Mouse (Mus musculus) spleen, adult 2 months (tissue): ENCODE data around the gene Acat2. TPM values are rescaled to one million over a fixed set of nuclear protein-coding genes. Genes with fewer than 3 reads are reported as not detected.

Experiments used
- DNase-seq, 2 experiments: peaks; one replicate each; pipeline versions ENCODE4 v3.0.0 to v3.0.0-alpha.2; 2012 to 2021; ENCODE audit warnings: low spot score in 2 of 2, low read depth in 1 of 2
- H3K27ac ChIP-seq: fragments of 200-500 bp; 2 replicates; pipeline ENCODE4 v1.5.1; 2012; ENCODE audit warnings: low read length, inconsistent platforms; ENCODE audit not compliant: insufficient read depth
- H3K27me3 ChIP-seq: fragments of 200-500 bp; 2 replicates; pipeline ENCODE4 v1.6.1; 2012; ENCODE audit warnings: mild to moderate bottlenecking, moderate library complexity, low read length, inconsistent platforms; ENCODE audit not compliant: control insufficient read depth, insufficient read depth
- H3K36me3 ChIP-seq: fragments of 200-500 bp; 2 replicates; pipeline ENCODE4 v1.6.1; 2012; ENCODE audit warnings: mild to moderate bottlenecking, low read length, inconsistent platforms; ENCODE audit not compliant: control insufficient read depth, insufficient read depth
- H3K4me1 ChIP-seq: fragments of 200-500 bp; 2 replicates; pipeline ENCODE4 v1.6.1; 2011; ENCODE audit warnings: inconsistent platforms; ENCODE audit not compliant: control insufficient read depth, insufficient read depth, insufficient read length
- H3K4me3 ChIP-seq: fragments of 200-500 bp; 2 replicates; pipeline ENCODE4 v1.5.1; 2011; ENCODE audit warnings: mild to moderate bottlenecking, inconsistent platforms; ENCODE audit not compliant: insufficient read depth, insufficient read length; ENCODE audit errors: extremely low read depth
- CTCF ChIP-seq: fragments of 200-500 bp; IDR thresholded peaks from 2 replicates; pipeline ENCODE4 v1.5.1; 2011; ENCODE audit warnings: mild to moderate bottlenecking, inconsistent platforms; ENCODE audit not compliant: insufficient read depth, insufficient read length, insufficient replicate concordance; ENCODE audit errors: extremely low read depth
- POLR2A ChIP-seq: fragments of 200-500 bp; IDR thresholded peaks from 2 replicates; pipeline ENCODE4 v1.6.1; 2011; ENCODE audit warnings: low read depth, low read length, inconsistent platforms
- WGBS: fragments of 180-500 bp; shearing (Covaris S2); methylation state at CpG from one replicate; pipeline ENCODE4 v1.1.7; 2018; 5-methylcytosine and 5-hydroxymethylcytosine counted together
- polyA plus RNA-seq: library from polyadenylated mRNA; depleted of rRNA; stranded (reverse); fragments of >200 nt; gene quantifications from 2 replicates; pipeline ENCODE4 v1.2.3, GENCODE M21; 2012

The Acat2 gene
- polyA plus RNA-seq, 1 experiment = 3.5 TPM

DNA sequence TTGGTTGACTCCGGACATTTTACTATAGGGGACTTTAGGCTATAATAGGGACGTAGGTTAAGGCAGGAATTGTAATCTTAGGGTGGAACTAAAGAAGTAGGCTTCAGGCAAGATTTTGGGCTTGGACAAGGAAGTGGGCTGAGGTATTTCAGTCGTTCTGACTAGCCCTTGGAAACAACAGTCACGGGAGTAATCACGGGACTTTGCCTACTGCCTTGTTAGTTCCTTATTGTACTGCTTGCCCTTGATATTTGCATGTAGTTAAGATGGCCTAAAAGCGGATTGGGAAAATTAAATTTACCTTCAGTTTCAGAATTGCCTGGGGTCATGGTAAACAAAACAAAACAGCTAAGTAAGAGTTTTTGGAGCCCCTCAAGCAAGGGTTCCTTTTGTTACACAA is 38.5 kb upstream of the Acat2 start:
- TF ChIP-seq CTCF (no peak), POLR2A (no peak)
- no peak overlapping the region for H3K27ac ChIP-seq

DNA sequence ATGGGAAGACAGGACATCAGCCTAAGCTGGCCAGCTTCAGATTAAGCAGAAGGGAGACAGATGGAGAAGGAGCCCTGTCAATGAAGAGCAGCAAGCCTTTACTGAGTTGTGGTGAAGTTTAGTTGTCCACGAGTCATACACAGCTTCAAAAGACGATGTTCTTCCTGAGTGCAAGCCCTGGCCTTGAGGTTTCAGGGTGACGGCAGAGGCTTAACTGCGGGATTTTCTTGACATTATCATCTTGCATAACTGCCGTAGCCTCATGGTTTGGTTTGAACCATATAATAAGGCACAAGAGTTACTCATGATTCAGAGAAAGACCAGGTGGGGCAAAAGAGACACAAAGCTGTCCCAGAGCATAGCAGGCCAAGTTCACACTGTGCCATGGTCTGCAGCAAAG is 37.3 kb upstream of the Acat2 start:
- WGBS = 91% methylated on average over 5 of the region's 5 CpGs
- Histone ChIP-seq H3K4me1 (no peaks in the 10 kb centered on the region), H3K27ac (no peak overlapping the region), H3K4me3 (no peak overlapping the region), H3K36me3 (no peaks in the 10 kb centered on the region), H3K27me3 (no peaks in the 10 kb centered on the region)
- no peak for DNase-seq
- TF ChIP-seq POLR2A (no peak), CTCF (no peak)

More for the DNA sequence above, 38.5 kb upstream of the Acat2 start:
- Histone ChIP-seq H3K27me3 (no peaks in the 10 kb centered on the region), H3K4me3 (no peak overlapping the region), H3K4me1 (no peaks in the 10 kb centered on the region), H3K36me3 (no peaks in the 10 kb centered on the region)
- WGBS = 76% methylated on average over 6 of the region's 6 CpGs
- no peak for DNase-seq

DNA sequence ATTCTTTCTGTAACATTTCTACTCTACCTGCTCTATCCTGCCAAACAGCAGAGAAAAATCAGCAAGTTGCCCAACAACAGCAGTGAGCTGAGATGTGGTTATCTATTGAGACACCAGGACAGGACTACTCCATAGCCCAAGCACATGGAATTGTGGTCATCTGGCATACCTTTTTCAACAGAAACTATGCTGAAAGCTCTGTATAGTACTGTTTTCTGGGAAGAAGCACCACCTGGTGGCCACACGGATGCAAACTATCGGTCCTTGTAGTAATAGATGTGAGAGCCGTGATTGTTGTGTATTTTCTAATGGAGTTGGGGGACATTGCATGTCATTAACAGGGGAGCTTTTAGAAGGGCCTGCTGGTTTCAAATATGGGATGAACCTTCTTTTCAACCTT is 35.8 kb upstream of the Acat2 start:
- Histone ChIP-seq H3K4me3 (no peak overlapping the region), H3K4me1 (no peaks in the 10 kb centered on the region), H3K27me3 (no peaks in the 10 kb centered on the region), H3K27ac (no peak overlapping the region), H3K36me3 (no peaks in the 10 kb centered on the region)
- peak; percentile 15 to 67 for DNase-seq
- WGBS = 16% methylated on average over 3 of the region's 3 CpGs
- peak; percentile 41; the same call in 1 of the 2 replicates for TF ChIP-seq CTCF
- no peak for TF ChIP-seq POLR2A

DNA sequence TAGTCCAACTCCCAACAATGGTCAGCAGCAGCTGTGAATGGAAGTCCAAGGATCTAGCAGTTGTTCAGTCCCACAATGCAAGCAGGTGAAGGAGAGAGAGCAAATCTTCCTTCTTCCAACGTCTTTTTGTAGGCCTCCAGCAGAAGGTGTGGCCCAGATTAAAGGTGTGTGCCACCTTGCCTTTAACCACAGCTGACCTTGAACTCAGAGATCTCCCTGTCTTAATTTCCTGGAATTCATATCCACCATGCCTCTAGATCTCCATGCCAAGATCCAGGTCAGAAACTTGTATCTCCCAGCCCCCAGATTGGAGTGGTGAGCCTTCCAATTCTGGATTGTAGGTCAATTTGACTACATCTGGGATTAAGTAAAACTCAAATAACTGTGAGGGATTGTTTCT is 33.5 kb upstream of the Acat2 start, which contains the start of gene Wtap:
TSS of gene Wtap (minus strand) at position 101 of the 400 bp plus-strand sequence.
- no peak for DNase-seq
- Histone ChIP-seq H3K4me1 (peaks cover 2% of the 10 kb centered on the region; the same call in 1 of the 2 replicates), H3K4me3 (no peak within 1 kb of the TSS), H3K27ac (no peak within 1 kb of the TSS), H3K36me3 (no peaks in the 10 kb centered on the region; the same call in 1 of the 2 replicates), H3K27me3 (no peaks in the 10 kb centered on the region)
- TF ChIP-seq CTCF (no peak), POLR2A (no peak)
- WGBS = 84% methylated on average over 1 of the region's 1 CpGs

DNA sequence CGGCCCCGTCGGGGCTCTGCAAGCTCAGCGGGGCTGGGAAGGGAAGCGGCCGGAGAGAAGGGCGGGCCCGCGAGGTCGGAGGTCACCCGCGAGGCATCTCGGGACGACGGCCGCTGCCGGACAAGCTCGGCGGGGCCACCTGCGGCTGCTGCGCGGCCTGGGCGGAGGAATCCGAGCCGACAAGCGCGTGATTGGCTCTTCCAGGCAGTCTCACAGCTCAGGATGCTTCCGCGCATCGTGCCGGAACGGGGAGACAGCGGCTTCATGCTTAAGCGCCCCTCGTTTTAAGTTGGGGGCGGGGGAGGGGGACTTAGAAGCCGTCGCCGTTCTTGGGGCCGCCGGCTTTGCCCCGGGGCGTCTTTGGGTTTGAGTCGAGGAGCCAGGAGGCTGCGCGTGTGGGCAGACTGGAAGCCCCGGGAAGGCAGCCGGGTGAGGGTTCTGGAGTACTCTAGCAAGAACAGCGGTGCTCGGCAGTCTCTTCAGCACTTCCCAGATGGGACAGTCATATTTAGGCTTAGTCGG is 32.0 kb upstream of the Acat2 start:
- peak; percentile 75 to 91 for DNase-seq
- Histone ChIP-seq H3K27me3 (no peaks in the 10 kb centered on the region), H3K4me1 (peaks cover 2% of the 10 kb centered on the region; the same call in 1 of the 2 replicates), H3K36me3 (no peaks in the 10 kb centered on the region; the same call in 1 of the 2 replicates), H3K27ac (peak overlapping the region; percentile 100), H3K4me3 (peak overlapping the region; percentile 100)
- TF ChIP-seq CTCF (no peak), POLR2A (peak; percentile 69)
- under 1% methylated on average over 50 of the region's 51 CpGs for WGBS

DNA sequence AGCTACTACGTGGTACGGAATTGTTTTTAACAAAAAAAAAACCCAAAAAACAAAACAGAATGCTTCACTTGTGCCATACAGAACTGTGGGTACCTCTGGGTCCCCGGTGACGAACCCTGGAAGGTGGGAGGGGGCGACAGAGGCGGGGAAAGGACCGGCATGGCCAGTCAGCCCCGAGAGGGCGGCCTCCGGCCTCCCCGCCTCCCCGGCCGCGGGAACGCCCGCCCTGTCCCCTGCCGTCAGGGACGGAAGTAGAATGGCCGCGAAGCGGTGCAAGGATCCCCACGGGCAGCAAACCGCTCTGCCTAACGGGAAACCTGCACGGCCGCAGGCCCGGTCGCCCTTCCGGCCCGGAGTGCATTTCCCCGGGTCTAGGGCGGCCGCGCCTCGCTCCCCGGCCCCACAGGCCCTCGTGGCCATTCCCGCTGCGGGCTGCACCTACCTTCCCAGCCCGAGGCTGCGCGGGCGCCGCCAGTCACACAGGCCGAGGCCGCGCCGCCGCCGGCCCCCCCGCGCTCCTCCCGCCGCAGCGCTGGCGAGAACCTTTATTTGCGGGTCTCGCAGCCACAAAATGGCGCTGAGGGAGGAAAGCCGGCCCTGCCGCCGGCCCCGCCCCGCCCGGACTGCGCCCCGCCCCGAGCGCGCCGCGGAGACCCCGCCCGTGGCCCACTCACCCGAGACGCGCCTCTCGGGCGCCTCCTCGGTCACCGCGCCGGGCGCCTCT is 31.2 kb upstream of the Acat2 start:
- 2% methylated on average over 77 of the region's 84 CpGs for WGBS
- peak; percentile 59 to 84 for DNase-seq

More for the DNA sequence above, 31.2 kb upstream of the Acat2 start:
- peak overlapping the region; percentile 100 for H3K4me3 ChIP-seq
- H3K4me1 ChIP-seq = peaks cover 2% of the 10 kb centered on the region; the same call in 1 of the 2 replicates
- peak overlapping the region; percentile 100 for H3K27ac ChIP-seq
- no peak for TF ChIP-seq CTCF
- no peak for TF ChIP-seq POLR2A
- no peaks in the 10 kb centered on the region; the same call in 1 of the 2 replicates for H3K36me3 ChIP-seq
- H3K27me3 ChIP-seq = no peaks in the 10 kb centered on the region
